12 mouse cellular contexts compared by ENCODE assay signal in genomic region chr16:34657566-34657965, GRCm38 (mm10). TPM values are rescaled to one million over a fixed set of nuclear protein-coding genes. Genes with fewer than 3 reads are reported as not detected.
A peak's percentile ranks its signal among the peaks of the same experiment; 100 is the strongest.
DNase-seq lines count a peak whose midpoint lies in the region; ATAC-seq and TF ChIP-seq lines count a peak whose summit lies in the region.
"Not testable (repeated sequence)": the region's sequence is repeated elsewhere in the genome, so short reads cannot be mapped to it uniquely, and the experiment has no call there.
"Had no signal": no experiment of that assay in that cellular context is flagged by ENCODE, and none has a peak within 500 bp of the region (broad histone marks: within the 10 kb centered on the region; RNA-seq: fewer than 3 reads in every experiment).

No protein-coding gene starts in this region.

- intact Hi-C loops in left cerebral cortex, postnatal 14 days (cut with DNase I), result not testable (repeated sequence)

- H3K27me3 ChIP-seq in forebrain, embryonic 10.5 days (ENCODE audit: poor library complexity, severe bottlenecking), result peaks cover 14% of the 10 kb centered on the region; the same call in 1 of the 2 replicates
- H3K27me3 ChIP-seq in heart, embryonic 16.5 days (ENCODE audit: control insufficient read depth, insufficient read depth, low read length); liver, embryonic 16.5 days (ENCODE audit: control insufficient read depth, insufficient read depth, low read depth, low read length); midbrain, embryonic 16.5 days (ENCODE audit: control insufficient read depth, insufficient read depth, low read depth, low read length); stomach, embryonic 16.5 days (ENCODE audit: control insufficient read depth, insufficient read depth, low read length): not testable (repeated sequence)

- H3K4me2 ChIP-seq in heart, embryonic 16.5 days (ENCODE audit: low read depth, low read length), result peak overlapping the region; percentile 65
- peak overlapping the region; percentile 53 for H3K4me2 ChIP-seq in liver, embryonic 16.5 days (ENCODE audit: low read depth, low read length)
- H3K4me2 ChIP-seq in midbrain, embryonic 16.5 days (ENCODE audit: low read length), result peak overlapping the region; percentile 64
- peak overlapping the region; percentile 52 for H3K4me2 ChIP-seq in stomach, embryonic 16.5 days (ENCODE audit: low read depth, low read length)

- H3K27ac ChIP-seq in forebrain, embryonic 10.5 days, result peak overlapping the region; percentile 44; the same call in 1 of the 2 replicates
- not testable (repeated sequence) for H3K27ac ChIP-seq in heart, embryonic 16.5 days (ENCODE audit: low read length); liver, embryonic 16.5 days (ENCODE audit: low read length); midbrain, embryonic 16.5 days (ENCODE audit: low read length); stomach, embryonic 16.5 days (ENCODE audit: low read length)

- DNase-seq in brain, embryonic 14.5 days (ENCODE audit: low read depth), result peak; percentile 54
- DNase-seq in forebrain, embryonic 10.5 days (ENCODE audit: extremely low spot score, low spot score), result peak; percentile 20
- DNase-seq in kidney, adult 18-20 months, result peak; percentile 10
- peak; percentile 28 to 61 for DNase-seq in left cerebral cortex, postnatal 14 days (ENCODE audit: low spot score in 2 of 2)

- WGBS in forebrain, embryonic 10.5 days, result 3% methylated on average over 16 of the region's 16 CpGs
- WGBS in heart, embryonic 16.5 days, result 2% methylated on average over 16 of the region's 16 CpGs
- WGBS in liver, embryonic 16.5 days (ENCODE audit: insufficient replicate concordance), result 7% methylated on average over 16 of the region's 16 CpGs
- WGBS in midbrain, embryonic 16.5 days, result 3% methylated on average over 16 of the region's 16 CpGs
- WGBS in stomach, embryonic 16.5 days, result 2% methylated on average over 16 of the region's 16 CpGs

- not testable (repeated sequence) for H3K36me3 ChIP-seq in forebrain, embryonic 10.5 days (replicated peaks); heart, embryonic 16.5 days (ENCODE audit: control insufficient read depth, insufficient read depth); liver, embryonic 16.5 days (ENCODE audit: control insufficient read depth, insufficient read depth); midbrain, embryonic 16.5 days (ENCODE audit: control insufficient read depth, insufficient read depth, low read length); stomach, embryonic 16.5 days (ENCODE audit: control insufficient read depth, insufficient read depth, low read length)

- H3K9ac ChIP-seq in heart, embryonic 16.5 days (ENCODE audit: low read length), result peak overlapping the region; percentile 31; the same call in 1 of the 2 replicates
- H3K9ac ChIP-seq in liver, embryonic 16.5 days (ENCODE audit: low read depth, low read length), result not testable (repeated sequence)
- H3K9ac ChIP-seq in midbrain, embryonic 16.5 days (ENCODE audit: low read depth, low read length), result peak overlapping the region; percentile 61
- 0 out of 2 replicates have a peak overlapping the region, but pooled peaks have one; percentile 4 for H3K9ac ChIP-seq in stomach, embryonic 16.5 days (ENCODE audit: low read length)

- peaks cover 20% of the 10 kb centered on the region for H3K4me1 ChIP-seq in forebrain, embryonic 10.5 days
- H3K4me1 ChIP-seq in heart, embryonic 16.5 days (ENCODE audit: control insufficient read depth, insufficient read depth, low read length); liver, embryonic 16.5 days (ENCODE audit: control insufficient read depth, low read depth, low read length); midbrain, embryonic 16.5 days (ENCODE audit: control insufficient read depth, insufficient read depth, low read length); stomach, embryonic 16.5 days (ENCODE audit: control insufficient read depth, insufficient read depth, low read length): not testable (repeated sequence)

- H3K9me3 ChIP-seq in forebrain, embryonic 10.5 days; heart, embryonic 16.5 days (replicated peaks; ENCODE audit: control insufficient read depth, low read length); liver, embryonic 16.5 days (replicated peaks; ENCODE audit: control insufficient read depth, low read length); midbrain, embryonic 16.5 days (replicated peaks; ENCODE audit: control insufficient read depth, low read length, poor library complexity, severe bottlenecking); stomach, embryonic 16.5 days (replicated peaks; ENCODE audit: control insufficient read depth, low read length): not testable (repeated sequence)

- TF ChIP-seq POLR2A in brain, embryonic 14.5 days (IDR thresholded peaks at IDR 0.05; ENCODE audit: borderline replicate concordance, extremely low read depth, insufficient read depth, insufficient read length, poor library complexity, severe bottlenecking), result not testable (repeated sequence)

- not testable (repeated sequence) for ATAC-seq in heart, embryonic 16.5 days (replicated peaks; ENCODE audit: extremely low read depth, insufficient read depth, low FRiP score); liver, embryonic 16.5 days (ENCODE audit: low read depth); midbrain, embryonic 16.5 days; stomach, embryonic 16.5 days (ENCODE audit: insufficient read depth, low FRiP score)

- H3K4me3 ChIP-seq in forebrain, embryonic 10.5 days, result peak overlapping the region; percentile 48
- H3K4me3 ChIP-seq in heart, embryonic 16.5 days (ENCODE audit: low read length), result peak overlapping the region; percentile 54
- H3K4me3 ChIP-seq in liver, embryonic 16.5 days (ENCODE audit: low read depth, low read length), result peak overlapping the region; percentile 25
- peak overlapping the region; percentile 39 for H3K4me3 ChIP-seq in midbrain, embryonic 16.5 days (ENCODE audit: low read depth, low read length)
- peak overlapping the region; percentile 31 for H3K4me3 ChIP-seq in stomach, embryonic 16.5 days (replicated peaks; ENCODE audit: low read length)

- TF ChIP-seq CTCF in brain, embryonic 14.5 days (IDR thresholded peaks at IDR 0.05; ENCODE audit: borderline replicate concordance, extremely low read depth, insufficient read depth, insufficient read length), result not testable (repeated sequence)

RNA-seq across cellular contexts. Expression of gene Ropn1, which starts 7.8 kb away (rescaled TPM):
- not detected in 2 replicates for polyA plus RNA-seq in brain, embryonic 14.5 days (2012; rRNA removed)
- not detected in 2 replicates for polyA plus RNA-seq in forebrain, embryonic 10.5 days (2016; fragmentation: Nextera tagmentation; extraction: Ambion mirVana)
- 0.29 and 0.33 TPM in 2 replicates for polyA plus RNA-seq in heart, embryonic 16.5 days (2015; fragmentation: Nextera tagmentation; extraction: Ambion mirVana)
- under 1 TPM in 1 of 2 experiments, not detected in 1; 0.55 TPM for total RNA-seq in left cerebral cortex, postnatal 14 days (2021)
- not detected in 2 replicates for polyA plus RNA-seq in liver, embryonic 16.5 days (2015; fragmentation: Nextera tagmentation; extraction: Ambion mirVana)
- not detected in 2 replicates for polyA plus RNA-seq in midbrain, embryonic 16.5 days (2015; fragmentation: Nextera tagmentation; extraction: Ambion mirVana)
- not detected in 2 replicates for polyA plus RNA-seq in stomach, embryonic 16.5 days (2015; fragmentation: Nextera tagmentation; extraction: Ambion mirVana)
- total RNA-seq: adrenal gland, adult 8-10 months; G1E; layer of hippocampus, postnatal 14 days; megakaryocyte-erythroid progenitor cell, adult 5-6 weeks had no signal
- polyA plus RNA-seq: G1E had no signal

RNA-seq across cellular contexts. Expression of gene Ccdc14, which starts 32.9 kb away (rescaled TPM):
- 7.1 and 7.9 TPM in 2 replicates for polyA plus RNA-seq in brain, embryonic 14.5 days (2012; rRNA removed)
- polyA plus RNA-seq in forebrain, embryonic 10.5 days (2016; fragmentation: Nextera tagmentation; extraction: Ambion mirVana), result 11.5 and 12.2 TPM in 2 replicates
- 4.1 and 4.9 TPM in 2 replicates for polyA plus RNA-seq in heart, embryonic 16.5 days (2015; fragmentation: Nextera tagmentation; extraction: Ambion mirVana)
- total RNA-seq in left cerebral cortex, postnatal 14 days (2021), result 1 to 10 TPM; 2.0 to 2.6 TPM
- 1.6 and 1.9 TPM in 2 replicates for polyA plus RNA-seq in liver, embryonic 16.5 days (2015; fragmentation: Nextera tagmentation; extraction: Ambion mirVana)
- 3.2 and 3.8 TPM in 2 replicates for polyA plus RNA-seq in midbrain, embryonic 16.5 days (2015; fragmentation: Nextera tagmentation; extraction: Ambion mirVana)
- 5.3 and 5.6 TPM in 2 replicates for polyA plus RNA-seq in stomach, embryonic 16.5 days (2015; fragmentation: Nextera tagmentation; extraction: Ambion mirVana)
